Mouse (Mus musculus) urinary bladder, postnatal 14 days (tissue): ENCODE data around the gene Ndufaf4.
"Not testable (repeated sequence)": the region's sequence is repeated elsewhere in the genome, so short reads cannot be mapped to it uniquely, and the experiment has no call there.

Source experiments
- DNase-seq: peaks from one replicate; pipeline ENCODE4 v3.0.0; 2021; ENCODE audit warnings: low spot score

Ndufaf4 gene

DNA sequence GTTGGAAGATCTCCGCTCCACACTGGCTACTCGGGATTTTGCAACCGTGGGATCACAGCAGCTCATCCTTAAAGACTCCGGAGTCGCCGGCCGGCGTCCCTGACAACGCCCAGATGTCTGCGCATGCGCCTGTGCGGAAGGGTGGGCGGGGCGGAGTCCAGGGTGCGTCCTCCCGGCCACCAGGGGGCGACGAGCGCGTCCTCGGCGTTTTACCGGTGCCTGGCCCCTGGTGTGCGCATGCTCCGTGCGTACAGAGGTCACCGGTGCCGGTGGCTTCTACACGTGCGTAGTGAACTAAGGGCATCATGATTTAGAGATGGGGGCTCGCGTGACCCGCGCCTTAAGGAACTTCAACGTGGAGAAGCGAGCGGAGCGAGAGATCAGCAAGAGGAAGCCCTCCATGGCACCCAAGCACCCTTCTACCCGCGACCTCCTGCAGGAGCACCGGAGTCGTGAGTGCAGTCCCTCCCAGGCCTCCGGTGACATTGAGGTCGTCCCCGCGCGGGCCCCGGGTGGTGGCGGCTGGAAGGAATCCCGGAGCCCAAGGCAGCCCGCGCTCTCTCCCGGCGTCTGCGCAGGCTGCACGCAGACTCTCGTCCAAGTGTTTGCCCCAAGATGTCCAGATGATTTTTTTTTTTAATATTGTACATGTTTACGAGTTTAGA lies at the start of gene Ndufaf4:
Gene Ndufaf4 (plus strand): TSS at position 233 of the 665 bp plus-strand sequence.
- peak; percentile 97 for DNase-seq

DNA sequence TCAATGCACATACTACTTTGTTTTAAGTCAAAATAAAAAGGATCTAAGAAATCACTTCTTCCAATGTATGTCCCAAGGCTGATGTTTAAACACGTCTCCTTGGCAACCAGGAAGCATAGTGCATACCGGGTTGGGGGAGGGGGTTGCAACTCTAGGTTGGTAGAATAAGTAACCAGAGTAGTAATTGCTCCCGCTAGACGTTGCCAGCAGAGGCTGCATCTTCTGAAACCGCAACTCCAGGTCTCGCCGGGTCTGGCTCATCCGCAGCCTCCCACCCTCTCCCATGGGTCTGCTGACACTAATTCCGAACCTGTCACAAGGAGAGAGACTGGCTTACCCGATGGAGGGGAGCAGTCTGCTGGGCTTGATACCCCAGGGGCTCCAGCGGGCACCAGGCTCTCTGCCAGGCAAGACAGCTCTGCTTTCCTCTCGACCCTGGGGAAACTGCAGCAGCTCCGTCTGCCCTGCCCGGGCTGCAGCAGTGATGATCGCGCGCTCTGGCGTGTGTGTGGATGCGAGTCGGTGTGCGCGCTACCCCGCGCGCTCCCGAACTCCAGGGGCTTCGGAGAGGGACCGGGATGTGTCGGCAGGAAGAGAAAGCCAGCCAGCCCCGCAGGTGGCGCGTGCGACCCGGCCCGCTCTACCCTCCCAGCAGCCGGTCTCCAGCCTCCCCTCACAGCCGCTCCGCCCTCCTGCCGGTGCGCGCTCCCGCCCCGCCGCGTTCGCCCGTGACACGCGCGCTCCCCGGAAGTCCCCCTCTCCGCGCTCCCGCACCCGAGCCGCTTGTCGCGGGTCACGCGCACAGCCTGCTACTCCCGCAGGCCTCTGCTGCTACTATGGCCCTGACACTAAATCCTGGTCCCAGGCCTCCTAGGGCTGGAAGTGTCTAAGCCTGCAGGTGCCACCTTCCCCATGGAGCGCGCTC lies 47.2 kb upstream of the Ndufaf4 start, which contains the start of gene Klhl32:
Gene Klhl32 (minus strand): TSS at position 724 of the 925 bp plus-strand sequence.
- peak; percentile 63 for DNase-seq

GRCm38 (mm10) chr4:24865691-24866090 lies 32.2 kb upstream of the Ndufaf4 start:
- no peak for DNase-seq

- DNase-seq = no peak
These were observed 28.7 kb upstream of the Ndufaf4 start for GRCm38 (mm10) chr4:24869230-24869629.

DNA sequence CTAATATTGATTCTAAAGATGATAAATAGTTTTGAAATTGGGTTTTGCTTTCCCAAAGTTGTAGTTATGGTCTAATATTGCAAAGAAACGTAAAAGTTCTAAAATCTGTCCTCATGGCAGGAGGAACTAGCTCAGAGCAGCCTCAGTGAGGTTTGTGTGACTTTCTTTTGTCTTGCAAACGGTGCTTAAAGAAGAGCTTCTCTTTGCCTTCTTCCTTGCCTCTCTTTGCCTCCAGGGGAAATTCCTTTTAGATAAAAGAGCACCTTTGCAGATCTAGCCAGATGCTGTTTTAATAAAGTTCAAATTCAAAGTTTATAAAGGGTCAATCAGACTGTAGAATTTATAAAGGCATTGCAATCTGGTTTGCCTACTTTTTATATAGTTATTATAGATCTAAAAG lies 8.5 kb upstream of the Ndufaf4 start:
- DNase-seq = not testable (repeated sequence)

DNA sequence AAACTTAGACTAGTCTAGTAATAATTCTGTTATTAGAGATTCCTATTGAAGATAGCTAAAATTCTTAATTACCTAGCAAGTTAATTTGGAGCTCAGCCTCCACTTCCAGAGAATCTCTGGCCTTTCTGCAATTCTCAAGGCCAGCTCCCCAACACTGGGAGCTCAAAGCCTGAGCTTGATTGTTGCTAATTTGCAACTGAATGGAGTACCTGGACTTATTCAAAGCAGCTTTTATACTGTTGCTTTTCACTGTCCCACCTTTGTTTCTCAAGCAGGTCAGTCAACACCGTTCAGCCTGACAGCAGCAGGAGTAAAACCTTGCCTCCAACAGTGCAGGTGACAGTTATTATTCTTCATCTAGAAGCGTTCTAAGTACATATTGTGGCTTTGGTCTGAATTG lies 5.6 kb upstream of the Ndufaf4 start:
- not testable (repeated sequence) for DNase-seq

- no peak for DNase-seq
These were observed 3.3 kb upstream of the Ndufaf4 start for GRCm38 (mm10) chr4:24894625-24895024.

GRCm38 (mm10) chr4:24896829-24897228 lies 1.1 kb upstream of the Ndufaf4 start:
- no peak for DNase-seq

DNA sequence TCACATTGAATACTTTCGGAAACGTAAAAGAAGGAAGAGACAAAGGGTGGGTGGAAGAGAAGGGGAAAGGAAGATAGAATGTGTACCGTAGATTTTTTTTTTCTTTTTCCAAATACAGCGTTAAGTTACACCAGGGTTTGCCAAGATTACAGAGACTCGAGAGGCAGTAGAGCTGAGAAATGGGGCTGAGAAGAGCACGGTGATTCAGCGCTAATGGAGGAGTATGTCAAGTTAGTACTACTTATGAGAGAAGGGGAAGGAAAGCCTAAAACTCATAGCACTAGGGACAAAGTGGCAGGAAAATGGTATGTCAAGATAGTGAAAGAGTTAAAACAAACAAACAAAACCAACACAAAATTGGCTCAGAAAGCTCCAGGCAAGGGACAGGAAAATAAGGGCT lies 532 bp upstream of the Ndufaf4 start:
- no peak for DNase-seq

GRCm38 (mm10) chr4:24898636-24899035 lies 753 bp downstream of the Ndufaf4 start:
- no peak for DNase-seq

DNA sequence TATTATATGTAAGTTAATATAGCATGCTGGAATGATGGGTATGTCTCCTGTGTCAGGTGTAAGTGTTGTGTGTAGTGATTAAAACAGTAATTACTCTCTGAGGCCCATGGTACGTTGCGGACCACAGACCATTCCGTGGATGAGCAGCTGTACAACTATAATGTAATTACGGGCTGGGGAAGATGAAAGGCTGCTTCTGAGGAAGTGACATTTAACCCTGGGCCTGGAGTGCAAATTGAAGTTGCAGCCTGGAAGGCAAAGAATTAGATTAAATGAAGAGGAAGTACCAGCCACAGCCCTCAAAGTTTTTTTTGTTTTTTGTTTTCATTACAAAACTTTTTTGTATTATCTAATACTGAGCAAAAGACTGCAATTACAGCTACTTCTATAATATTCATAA lies 1.3 kb downstream of the Ndufaf4 start:
- DNase-seq = no peak

GRCm38 (mm10) chr4:24907745-24908144 lies 9.9 kb downstream of the Ndufaf4 start:
- no peak for DNase-seq

GRCm38 (mm10) chr4:24915631-24916030 lies 17.7 kb downstream of the Ndufaf4 start:
- DNase-seq = no peak

GRCm38 (mm10) chr4:24920006-24920577 lies 22.2 kb downstream of the Ndufaf4 start:
- DNase-seq = no peak

DNA sequence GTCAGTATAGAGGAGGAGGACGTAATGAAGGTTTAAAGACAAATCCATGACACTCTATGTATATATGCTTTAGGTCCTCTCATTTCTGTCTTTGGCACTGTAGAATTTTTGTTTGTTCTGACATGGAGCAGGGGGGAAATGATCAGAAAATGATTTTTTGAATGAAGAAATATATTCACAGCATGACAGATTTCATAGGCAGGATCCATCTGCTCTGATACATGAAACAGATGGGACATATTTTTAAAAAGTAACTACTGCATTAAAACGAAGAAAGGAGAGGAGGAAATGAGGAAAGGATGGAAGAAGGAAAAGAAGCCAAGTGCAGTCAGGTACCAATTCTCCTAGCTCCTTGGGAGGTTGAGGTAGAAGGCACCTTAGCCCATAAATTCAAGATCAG lies 26.8 kb downstream of the Ndufaf4 start:
- DNase-seq = no peak

- no peak for DNase-seq
These were observed 30.4 kb downstream of the Ndufaf4 start for GRCm38 (mm10) chr4:24928260-24928780.

DNA sequence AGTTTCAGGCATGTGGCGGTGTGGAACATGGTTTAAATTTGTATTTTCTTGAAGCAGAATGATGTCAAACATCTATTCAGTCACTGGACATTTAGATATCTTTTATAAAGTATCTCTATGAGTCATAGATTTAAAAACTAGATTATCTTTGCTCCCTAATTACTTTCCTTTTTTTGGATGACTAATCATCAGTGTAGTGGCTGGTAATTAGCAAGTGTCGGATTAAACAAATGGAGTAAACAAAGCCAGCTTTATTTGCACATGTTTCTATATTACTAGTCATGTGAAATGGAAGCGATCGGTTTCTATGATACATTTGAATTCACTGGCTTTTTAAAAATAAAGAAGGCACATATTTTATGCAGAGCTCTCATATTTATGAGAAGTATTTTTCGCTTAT lies 31.0 kb downstream of the Ndufaf4 start:
- no peak for DNase-seq

DNA sequence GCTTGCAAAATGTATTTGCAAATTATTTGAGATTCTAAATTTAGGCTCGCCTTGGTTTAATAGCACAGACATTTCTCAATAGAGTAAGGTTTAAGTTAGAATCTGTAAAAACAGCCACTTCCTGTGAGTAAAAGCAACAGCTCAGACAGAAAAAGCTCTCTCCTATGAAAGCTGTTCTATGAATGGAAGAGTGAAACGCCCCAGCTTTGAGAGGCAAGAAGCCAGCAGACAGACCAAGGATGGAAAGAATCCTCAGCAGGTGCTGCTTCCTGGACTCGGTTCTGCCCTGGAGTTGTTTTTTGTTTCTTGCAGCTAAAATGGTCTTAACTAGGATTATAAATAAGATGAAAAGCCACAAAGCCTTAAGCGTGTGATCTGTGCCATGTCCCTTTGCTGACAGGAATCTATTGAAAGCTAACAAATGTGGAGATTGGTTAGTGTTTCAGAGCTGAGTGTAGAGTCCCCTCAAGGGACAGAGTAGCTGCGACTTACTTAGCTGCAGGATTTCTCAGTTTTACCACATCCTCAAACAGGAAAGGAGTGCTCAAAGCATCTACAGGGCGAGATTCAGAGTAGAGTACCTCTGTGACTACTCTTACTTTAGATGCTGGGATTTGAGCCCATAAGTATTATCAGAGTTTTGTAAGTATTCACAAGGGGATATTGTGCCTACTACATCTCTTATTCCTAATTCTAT lies 45.0 kb downstream of the Ndufaf4 start:
- no peak for DNase-seq
